Mouse (Mus musculus): ENCODE data around the gene Alkbh3. TPM values are rescaled to one million over a fixed set of nuclear protein-coding genes. Genes with fewer than 3 reads are reported as not detected.
A peak's percentile ranks its signal among the peaks of the same experiment; 100 is the strongest.

Alkbh3 gene
- polyA plus RNA-seq, 1 experiment from 2014 or later, result 50.7 TPM

GRCm38 (mm10) chr2:93988440-93988839 is 22.2 kb downstream of the Alkbh3 start:
- WGBS, result 98% methylated on average over 2 of the region's 2 CpGs

GRCm38 (mm10) chr2:93982457-93983235 is 28.0 kb downstream of the Alkbh3 start:
- 87% methylated on average over 4 of the region's 4 CpGs for WGBS
- Histone ChIP-seq H3K4me2 (no peak overlapping the region), H3K9ac (no peak overlapping the region), H3K4me1 (no peaks in the 10 kb centered on the region), H3K9me3 (no peaks in the 10 kb centered on the region), H3K27ac (no peak overlapping the region), H3K27me3 (replicated peaks) (no peaks in the 10 kb centered on the region), H3K4me3 (no peak overlapping the region), H3K36me3 (replicated peaks) (peaks cover 36% of the 10 kb centered on the region)
- no peak for ATAC-seq (replicated peaks)

More at GRCm38 (mm10) chr2:93988440-93988839, 22.2 kb downstream of the Alkbh3 start:
- Histone ChIP-seq H3K27ac (no peak overlapping the region), H3K36me3 (replicated peaks) (peaks cover 10% of the 10 kb centered on the region; the same call in 1 of the 2 replicates), H3K4me3 (no peak overlapping the region), H3K9ac (no peak overlapping the region), H3K9me3 (no peaks in the 10 kb centered on the region), H3K4me2 (no peak overlapping the region), H3K27me3 (replicated peaks) (no peaks in the 10 kb centered on the region), H3K4me1 (peaks cover 10% of the 10 kb centered on the region)
- ATAC-seq (replicated peaks), result no peak

GRCm38 (mm10) chr2:93979249-93980120 is 31.1 kb downstream of the Alkbh3 start:
- Histone ChIP-seq H3K4me2 (no peak overlapping the region), H3K9ac (no peak overlapping the region), H3K36me3 (replicated peaks) (peaks cover 31% of the 10 kb centered on the region), H3K9me3 (no peaks in the 10 kb centered on the region), H3K4me1 (peaks cover 15% of the 10 kb centered on the region), H3K27ac (no peak overlapping the region), H3K4me3 (no peak overlapping the region), H3K27me3 (replicated peaks) (no peaks in the 10 kb centered on the region)
- WGBS, result 92% methylated on average over 7 of the region's 7 CpGs
- ATAC-seq (replicated peaks), result no peak

GRCm38 (mm10) chr2:93976436-93977252 is 34.0 kb downstream of the Alkbh3 start:
- peak overlapping the region; percentile 59 for H3K9ac ChIP-seq
- peak overlapping the region; percentile 42 for H3K4me3 ChIP-seq
- peak overlapping the region; percentile 79 for H3K27ac ChIP-seq
- WGBS, result 2% methylated on average over 37 of the region's 37 CpGs
- peak; percentile 80 for ATAC-seq (replicated peaks)
- no peaks in the 10 kb centered on the region for H3K9me3 ChIP-seq
- H3K36me3 ChIP-seq (replicated peaks), result peaks cover 16% of the 10 kb centered on the region
- no peaks in the 10 kb centered on the region for H3K27me3 ChIP-seq (replicated peaks)
- peak overlapping the region; percentile 88 for H3K4me2 ChIP-seq
- H3K4me1 ChIP-seq, result peaks cover 15% of the 10 kb centered on the region

GRCm38 (mm10) chr2:93975526-93976435 is 34.8 kb downstream of the Alkbh3 start:
- peak; percentile 51 for ATAC-seq (replicated peaks)
- H3K36me3 ChIP-seq (replicated peaks), result peaks cover 14% of the 10 kb centered on the region
- 20% methylated on average over 21 of the region's 21 CpGs for WGBS

GRCm38 (mm10) chr2:93975041-93975440 is 35.6 kb downstream of the Alkbh3 start:
- Histone ChIP-seq H3K27ac (no peak overlapping the region), H3K4me2 (no peak overlapping the region), H3K36me3 (replicated peaks) (peaks cover 7% of the 10 kb centered on the region), H3K9ac (no peak overlapping the region), H3K9me3 (no peaks in the 10 kb centered on the region), H3K27me3 (replicated peaks) (no peaks in the 10 kb centered on the region), H3K4me1 (peaks cover 15% of the 10 kb centered on the region), H3K4me3 (no peak overlapping the region)
- ATAC-seq (replicated peaks), result no peak
- WGBS, result 49% methylated on average over 7 of the region's 7 CpGs

More at GRCm38 (mm10) chr2:93975526-93976435, 34.8 kb downstream of the Alkbh3 start:
- peak overlapping the region; percentile 59 for H3K9ac ChIP-seq
- no peaks in the 10 kb centered on the region for H3K9me3 ChIP-seq
- H3K27me3 ChIP-seq (replicated peaks), result no peaks in the 10 kb centered on the region
- peak overlapping the region; percentile 79 for H3K27ac ChIP-seq
- peak overlapping the region; percentile 88 for H3K4me2 ChIP-seq
- peaks cover 15% of the 10 kb centered on the region for H3K4me1 ChIP-seq
- H3K4me3 ChIP-seq, result peak overlapping the region; percentile 42

- Histone ChIP-seq H3K4me1 (peaks cover 9% of the 10 kb centered on the region), H3K9me3 (no peaks in the 10 kb centered on the region), H3K27ac (no peak overlapping the region), H3K4me2 (no peak overlapping the region), H3K4me3 (no peak overlapping the region), H3K9ac (no peak overlapping the region), H3K36me3 (replicated peaks) (no peaks in the 10 kb centered on the region), H3K27me3 (replicated peaks) (no peaks in the 10 kb centered on the region)
- no peak for ATAC-seq (replicated peaks)
- 74% methylated on average over 3 of the region's 3 CpGs for WGBS
These were observed 39.0 kb downstream of the Alkbh3 start for GRCm38 (mm10) chr2:93971647-93972046.

- Histone ChIP-seq H3K27me3 (replicated peaks) (no peaks in the 10 kb centered on the region), H3K36me3 (replicated peaks) (no peaks in the 10 kb centered on the region), H3K4me1 (peaks cover 6% of the 10 kb centered on the region; the same call in 1 of the 2 replicates), H3K4me2 (no peak overlapping the region), H3K4me3 (no peak overlapping the region), H3K27ac (no peak overlapping the region), H3K9ac (no peak overlapping the region), H3K9me3 (no peaks in the 10 kb centered on the region)
- 29% methylated on average over 7 of the region's 7 CpGs for WGBS
- peak; percentile 54 for ATAC-seq (replicated peaks)
These were observed 46.0 kb downstream of the Alkbh3 start for GRCm38 (mm10) chr2:93964494-93965160.

- H3K9ac ChIP-seq, result no peak overlapping the region
- 80% methylated on average over 1 of the region's 1 CpGs for WGBS
- no peak for ATAC-seq (replicated peaks)
- no peak overlapping the region for H3K4me3 ChIP-seq
- H3K27ac ChIP-seq, result no peak overlapping the region
- no peaks in the 10 kb centered on the region for H3K27me3 ChIP-seq (replicated peaks)
- no peaks in the 10 kb centered on the region for H3K36me3 ChIP-seq (replicated peaks)
- peaks cover 6% of the 10 kb centered on the region; the same call in 1 of the 2 replicates for H3K4me1 ChIP-seq
- no peak overlapping the region for H3K4me2 ChIP-seq
- no peaks in the 10 kb centered on the region for H3K9me3 ChIP-seq
These were observed 46.8 kb downstream of the Alkbh3 start for GRCm38 (mm10) chr2:93963802-93964201.

GRCm38 (mm10) chr2:93961716-93962115 is 48.9 kb downstream of the Alkbh3 start:
- peaks cover 9% of the 10 kb centered on the region for H3K27me3 ChIP-seq (replicated peaks)
- ATAC-seq (replicated peaks), result no peak
- H3K4me2 ChIP-seq, result no peak overlapping the region
- no peaks in the 10 kb centered on the region for H3K36me3 ChIP-seq (replicated peaks)
- H3K27ac ChIP-seq, result no peak overlapping the region
- H3K9ac ChIP-seq, result no peak overlapping the region
- H3K4me1 ChIP-seq, result peaks cover 15% of the 10 kb centered on the region; the same call in 1 of the 2 replicates
- H3K4me3 ChIP-seq, result no peak overlapping the region
- WGBS, result 80% methylated on average over 8 of the region's 8 CpGs
- no peaks in the 10 kb centered on the region for H3K9me3 ChIP-seq

All from midbrain, embryonic 15.5 days (tissue).